Mouse (Mus musculus) common myeloid progenitor, adult 5-6 weeks (primary cell): ENCODE data around the gene Zfp131. TPM values are rescaled to one million over a fixed set of nuclear protein-coding genes. Genes with fewer than 3 reads are reported as not detected.

Source experiments
- total RNA-seq: library from RNA; stranded (forward); fragments of 200-1000, 187-1606 nt; gene quantifications from 2 replicates; pipeline ENCODE4 v1.2.3, GENCODE M21; 2017

Gene Zfp131
- total RNA-seq, 1 experiment from 2014 or later: 51.6 TPM

Other genes with a start within 250 kb of the Zfp131 start
- gene Ccl28, start 167.1 kb downstream of the Zfp131 start, total RNA-seq: 0.46 TPM in 1 of 2 replicates, not detected in the other
- 32.2 and 34.3 TPM in 2 replicates for gene Hmgcs1, start 100.5 kb downstream of the Zfp131 start, total RNA-seq
- 1.6 and 2.8 TPM in 2 replicates for gene Nim1k, start 35.0 kb downstream of the Zfp131 start, total RNA-seq
- gene AF067063, start 39.3 kb upstream of the Zfp131 start, total RNA-seq: not detected in 2 replicates
- not detected in 2 replicates for gene D13Ertd608e, start 45.1 kb upstream of the Zfp131 start, total RNA-seq
- not detected in 2 replicates for gene Tcstv1, start 103.9 kb upstream of the Zfp131 start, total RNA-seq
- gene Gm21761, start 138.4 kb upstream of the Zfp131 start, total RNA-seq: 0.59 TPM in 1 of 2 replicates, not detected in the other
- not detected in 2 replicates for gene B020031M17Rik, start 159.9 kb upstream of the Zfp131 start, total RNA-seq
- not detected in 2 replicates for gene Gm36079, start 236.1 kb upstream of the Zfp131 start, total RNA-seq